Mouse (Mus musculus) liver, embryonic 13.5 days (tissue): ENCODE results near the gene Spop. TPM values are rescaled to one million over a fixed set of nuclear protein-coding genes. Genes with fewer than 3 reads are reported as not detected.

Experiments used
- ATAC-seq: fragments of 200-750 bp; cut with Nextera tagmentation; 2 replicates; pipeline ENCODE4 v1.8.0; 2017; ENCODE audit warnings: low read depth, mild to moderate bottlenecking, moderate number of reproducible peaks, moderate library complexity
- DNase-seq: peaks from one replicate; pipeline ENCODE4 v3.0.0; 2022
- H3K27ac ChIP-seq: fragments of 300-500 bp; sonication (generic); 2 replicates; pipeline ENCODE4 v1.5.1; 2015; ENCODE audit warnings: moderate library complexity, mild to moderate bottlenecking, inconsistent platforms
- H3K27me3 ChIP-seq: fragments of 300-500 bp; sonication (generic); 2 replicates; pipeline ENCODE4 v1.6.1; 2015; ENCODE audit warnings: mild to moderate bottlenecking, inconsistent platforms
- H3K36me3 ChIP-seq: fragments of 300-500 bp; sonication (generic); 2 replicates; pipeline ENCODE4 v1.6.1; 2015; ENCODE audit warnings: mild to moderate bottlenecking, inconsistent platforms
- H3K4me1 ChIP-seq: fragments of 300-500 bp; sonication (generic); replicated peaks from 2 replicates; pipeline ENCODE4 v1.6.1; 2015; ENCODE audit warnings: inconsistent platforms
- H3K4me2 ChIP-seq: fragments of 300-500 bp; sonication (generic); 2 replicates; pipeline ENCODE4 v1.6.1; 2015; ENCODE audit warnings: inconsistent platforms, mild to moderate bottlenecking, moderate library complexity
- H3K4me3 ChIP-seq: fragments of 300-500 bp; sonication (generic); replicated peaks from 2 replicates; pipeline ENCODE4 v1.5.1; 2015; ENCODE audit warnings: mild to moderate bottlenecking, inconsistent platforms
- H3K9ac ChIP-seq: fragments of 300-500 bp; sonication (generic); 2 replicates; pipeline ENCODE4 v1.6.1; 2015; ENCODE audit warnings: mild to moderate bottlenecking, inconsistent platforms
- H3K9me3 ChIP-seq: fragments of 300-500 bp; sonication (generic); replicated peaks from 2 replicates; pipeline ENCODE4 v1.6.1; 2016; ENCODE audit warnings: inconsistent platforms
- WGBS: fragments of 180-500 bp; shearing (Covaris S2); methylation state at CpG from one replicate; pipeline ENCODE4 v1.1.7; 2015; ENCODE audit not compliant: insufficient replicate concordance; 5-methylcytosine and 5-hydroxymethylcytosine counted together
- polyA plus RNA-seq: library from polyadenylated mRNA; unstranded; fragments of >200 nt; fragmentation: Nextera tagmentation; extraction: Ambion mirVana; gene quantifications from 2 replicates; pipeline ENCODE4 v1.2.1, GENCODE M21; 2015

Spop gene
- polyA plus RNA-seq, 1 experiment from 2014 or later: 81.9 TPM

DNA sequence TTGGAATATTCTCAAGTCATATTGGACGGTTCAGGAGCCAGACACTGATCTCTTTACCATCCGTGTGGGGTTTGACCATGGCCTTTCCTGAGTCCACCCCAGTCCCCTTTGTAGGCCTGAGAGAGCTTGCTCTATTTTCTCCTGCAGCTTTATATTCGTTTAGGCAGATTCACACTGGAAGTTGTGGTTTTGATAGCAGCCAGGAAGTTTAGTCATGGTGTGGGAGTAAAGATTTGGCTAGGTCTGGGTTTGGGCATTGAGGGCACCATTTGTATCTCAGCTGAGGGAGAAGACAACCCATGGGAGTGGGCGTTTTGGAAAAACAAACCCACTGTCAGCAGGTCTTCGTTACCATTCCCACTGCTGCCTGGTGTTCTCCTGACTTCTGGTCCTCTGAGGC, 34.3 kb upstream of the Spop start:
- peaks cover 25% of the 10 kb centered on the region for H3K4me1 ChIP-seq
- DNase-seq: no peak
- H3K4me3 ChIP-seq: no peak overlapping the region
- peaks cover 84% of the 10 kb centered on the region for H3K36me3 ChIP-seq
- peak overlapping the region; percentile 40; the same call in 1 of the 2 replicates for H3K27ac ChIP-seq
- H3K9ac ChIP-seq: no peak overlapping the region
- H3K4me2 ChIP-seq: no peak overlapping the region
- no peaks in the 10 kb centered on the region for H3K9me3 ChIP-seq
- no peaks in the 10 kb centered on the region for H3K27me3 ChIP-seq
- WGBS: 65% methylated on average over 5 of the region's 5 CpGs
- no peak for ATAC-seq

DNA sequence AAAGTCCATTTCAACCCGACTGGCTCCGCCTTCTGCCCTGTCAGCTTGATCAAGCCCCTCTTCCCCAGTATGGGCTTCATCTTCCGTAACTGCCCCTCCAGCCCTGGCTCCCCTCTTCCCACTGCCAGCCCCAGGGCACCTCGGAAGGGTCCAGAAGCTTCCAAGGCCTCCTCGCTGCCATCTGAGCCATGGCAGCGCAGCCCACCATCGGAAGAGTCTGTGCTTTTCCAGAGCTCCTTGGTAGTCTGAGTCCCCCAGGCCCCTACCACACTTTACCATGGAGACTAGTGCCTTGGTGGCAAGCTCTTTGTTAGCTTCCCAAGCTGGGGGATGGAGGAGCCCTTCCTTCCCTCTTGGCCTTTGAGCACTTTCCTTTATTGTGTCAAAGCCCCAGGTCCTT, 33.2 kb upstream of the Spop start:
- H3K4me1 ChIP-seq: peaks cover 30% of the 10 kb centered on the region
- 89% methylated on average over 7 of the region's 7 CpGs for WGBS
- no peak for DNase-seq
- no peak overlapping the region for H3K4me2 ChIP-seq
- no peak overlapping the region for H3K27ac ChIP-seq
- no peaks in the 10 kb centered on the region for H3K9me3 ChIP-seq
- peaks cover 72% of the 10 kb centered on the region for H3K36me3 ChIP-seq
- no peak overlapping the region for H3K9ac ChIP-seq
- no peak overlapping the region for H3K4me3 ChIP-seq
- ATAC-seq: no peak
- no peaks in the 10 kb centered on the region for H3K27me3 ChIP-seq

DNA sequence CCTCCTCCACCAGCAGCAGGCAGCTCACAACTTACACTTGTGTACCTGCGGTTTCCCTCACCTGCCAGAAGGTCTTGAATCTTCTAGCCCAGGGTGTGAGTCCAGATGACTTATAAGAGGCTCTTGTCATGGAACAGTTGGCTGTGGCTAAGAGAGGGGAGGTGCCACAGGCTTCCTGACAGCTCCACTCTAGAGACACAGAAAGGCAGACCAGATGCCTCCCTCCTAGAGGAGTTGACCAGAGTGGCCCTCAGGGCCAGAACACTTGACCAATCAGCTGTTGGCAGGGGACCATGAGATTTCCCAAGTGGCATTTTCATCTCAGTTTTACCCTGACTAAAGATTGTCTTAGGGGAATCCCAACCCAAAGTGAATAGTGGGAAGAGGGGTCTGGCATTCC, 32.7 kb upstream of the Spop start:
- Histone ChIP-seq H3K4me1 (peaks cover 34% of the 10 kb centered on the region), H3K27ac (peak overlapping the region; percentile 9; the same call in 1 of the 2 replicates), H3K9me3 (no peaks in the 10 kb centered on the region), H3K4me2 (no peak overlapping the region), H3K4me3 (no peak overlapping the region), H3K27me3 (no peaks in the 10 kb centered on the region), H3K36me3 (peaks cover 68% of the 10 kb centered on the region), H3K9ac (no peak overlapping the region)
- ATAC-seq: no peak
- 91% methylated on average over 1 of the region's 1 CpGs for WGBS
- DNase-seq: no peak

DNA sequence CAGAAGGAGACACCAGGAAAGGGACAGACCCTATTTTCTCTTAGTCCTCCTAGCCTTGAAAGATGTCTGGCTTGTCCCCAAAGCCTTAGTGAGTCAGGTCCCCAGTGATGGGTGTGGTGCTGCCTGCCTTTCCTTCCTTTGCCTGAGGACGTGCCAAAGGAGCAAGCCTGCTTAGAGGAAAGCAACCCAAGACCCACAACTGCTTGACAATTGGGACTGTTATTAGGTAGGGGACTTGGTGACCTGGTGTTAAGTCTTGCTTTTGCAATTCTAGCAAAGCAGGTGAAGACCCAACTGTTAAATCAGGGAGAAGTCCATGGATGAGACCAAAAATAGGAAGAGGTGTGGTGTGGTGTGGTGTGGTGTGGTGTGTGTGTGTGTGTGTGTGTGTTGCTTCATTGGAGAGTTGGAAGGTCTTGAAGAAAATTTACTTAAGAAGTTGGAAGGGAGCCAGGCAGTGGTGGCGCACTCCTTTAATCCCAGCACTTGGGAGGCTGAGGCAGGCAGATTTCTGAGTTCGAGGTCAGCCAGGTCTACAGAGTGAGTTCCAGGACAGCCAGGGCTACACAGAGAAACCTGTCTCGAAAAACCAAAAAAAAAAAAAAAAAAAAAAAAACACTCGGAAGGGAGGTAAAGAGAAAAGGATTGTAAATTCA, 30.4 kb upstream of the Spop start:
- H3K4me2 ChIP-seq: peak overlapping the region; percentile 77

DNA sequence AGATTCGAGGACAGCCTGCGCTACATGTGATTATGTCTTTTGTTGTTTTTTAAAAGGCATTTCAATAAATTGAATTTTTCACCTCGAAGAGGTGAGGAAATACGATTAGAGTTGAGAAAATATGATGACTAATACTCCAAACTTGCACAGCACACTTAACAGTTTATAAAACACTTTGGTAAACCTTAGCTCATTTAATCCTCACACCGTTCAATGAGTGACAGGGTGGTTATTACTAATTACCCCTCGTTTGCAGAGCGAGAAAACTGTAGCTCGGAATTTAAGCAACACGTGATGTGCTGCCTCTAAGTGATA, 29.9 kb upstream of the Spop start:
- H3K4me1 ChIP-seq: peaks cover 46% of the 10 kb centered on the region
- H3K36me3 ChIP-seq: peaks cover 67% of the 10 kb centered on the region
- H3K27me3 ChIP-seq: no peaks in the 10 kb centered on the region
- peak overlapping the region; percentile 86 for H3K9ac ChIP-seq
- WGBS: 32% methylated on average over 9 of the region's 9 CpGs
- no peaks in the 10 kb centered on the region for H3K9me3 ChIP-seq
- H3K27ac ChIP-seq: peak overlapping the region; percentile 90
- ATAC-seq: no peak
- peak overlapping the region; percentile 77 for H3K4me2 ChIP-seq
- H3K4me3 ChIP-seq: peak overlapping the region; percentile 76
- DNase-seq: no peak

More for the DNA sequence above, 30.4 kb upstream of the Spop start:
- Histone ChIP-seq H3K27ac (peak overlapping the region; percentile 90), H3K36me3 (peaks cover 67% of the 10 kb centered on the region), H3K27me3 (no peaks in the 10 kb centered on the region), H3K4me1 (peaks cover 46% of the 10 kb centered on the region), H3K4me3 (peak overlapping the region; percentile 76; the same call in 1 of the 2 replicates), H3K9ac (no peak overlapping the region), H3K9me3 (no peaks in the 10 kb centered on the region)
- 69% methylated on average over 5 of the region's 5 CpGs for WGBS
- ATAC-seq (no peak), DNase-seq (peak; percentile 15)

DNA sequence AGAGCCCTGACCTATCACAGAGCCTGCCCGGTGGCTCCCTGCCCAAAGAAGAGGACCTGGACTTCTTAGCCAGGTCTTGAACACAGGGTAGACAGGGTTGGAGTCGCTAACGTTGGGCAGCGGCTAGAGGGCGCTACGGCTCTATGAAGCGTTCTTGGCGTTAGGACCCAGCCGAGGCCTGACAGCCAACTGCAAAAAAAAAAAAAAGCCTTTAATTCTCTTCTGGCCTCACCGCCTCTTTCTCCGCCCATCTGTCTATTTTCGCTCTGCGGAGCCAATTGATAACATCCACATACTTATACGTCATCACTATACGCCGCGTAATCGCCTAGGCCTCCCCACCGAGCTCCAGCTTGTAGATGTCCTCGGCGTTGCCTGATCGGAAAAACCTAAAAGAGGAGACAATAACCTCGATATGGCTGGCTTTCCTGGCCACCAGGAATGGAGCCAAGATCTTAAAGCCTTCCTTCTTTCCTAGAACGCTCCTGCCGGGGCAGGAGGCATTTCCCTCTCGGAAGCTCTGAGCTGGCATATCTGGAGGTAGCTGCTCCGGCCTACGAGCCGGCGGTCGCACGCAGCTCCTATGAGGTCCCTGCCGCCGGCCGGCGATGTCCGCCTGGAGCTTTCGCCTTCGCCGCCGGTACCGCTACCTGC, 29.4 kb upstream of the Spop start, which contains the start of gene Slc35b1:
Slc35b1 (plus strand) TSS at position 374 of the 654 bp plus-strand sequence.
- Histone ChIP-seq H3K4me3 (peak within 1 kb of the TSS; percentile 76), H3K27ac (peak within 1 kb of the TSS; percentile 90), H3K9ac (peak within 1 kb of the TSS; percentile 86), H3K4me2 (peak within 1 kb of the TSS; percentile 77), H3K27me3 (no peaks in the 10 kb centered on the region), H3K4me1 (peaks cover 46% of the 10 kb centered on the region), H3K36me3 (peaks cover 67% of the 10 kb centered on the region), H3K9me3 (no peaks in the 10 kb centered on the region)
- WGBS: 0% methylated on average over 42 of the region's 42 CpGs
- ATAC-seq (peak; percentile 92), DNase-seq (peak; percentile 92)

DNA sequence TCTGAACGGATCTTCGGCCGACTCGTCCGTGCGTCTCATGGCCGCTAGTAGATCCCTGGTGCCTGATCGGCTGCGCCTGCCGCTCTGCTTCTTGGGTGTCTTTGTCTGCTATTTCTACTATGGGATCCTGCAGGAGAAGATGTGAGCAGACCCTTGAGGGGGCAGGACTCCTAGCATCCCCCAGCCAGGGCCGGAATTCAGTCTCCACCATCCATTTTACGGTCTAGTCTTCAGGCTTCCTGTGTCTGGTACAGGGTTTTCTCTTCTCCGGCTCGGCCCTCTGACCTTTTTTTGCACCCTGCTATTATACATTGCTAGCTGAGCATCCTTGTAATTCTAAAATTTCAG, 28.9 kb upstream of the Spop start:
- H3K4me3 ChIP-seq: peak overlapping the region; percentile 76
- peak overlapping the region; percentile 90 for H3K27ac ChIP-seq
- H3K27me3 ChIP-seq: no peaks in the 10 kb centered on the region
- peaks cover 46% of the 10 kb centered on the region for H3K4me1 ChIP-seq
- ATAC-seq (no peak), DNase-seq (no peak)
- H3K9me3 ChIP-seq: no peaks in the 10 kb centered on the region
- peaks cover 67% of the 10 kb centered on the region for H3K36me3 ChIP-seq
- H3K4me2 ChIP-seq: peak overlapping the region; percentile 77
- H3K9ac ChIP-seq: peak overlapping the region; percentile 86
- under 1% methylated on average over 14 of the region's 14 CpGs for WGBS

DNA sequence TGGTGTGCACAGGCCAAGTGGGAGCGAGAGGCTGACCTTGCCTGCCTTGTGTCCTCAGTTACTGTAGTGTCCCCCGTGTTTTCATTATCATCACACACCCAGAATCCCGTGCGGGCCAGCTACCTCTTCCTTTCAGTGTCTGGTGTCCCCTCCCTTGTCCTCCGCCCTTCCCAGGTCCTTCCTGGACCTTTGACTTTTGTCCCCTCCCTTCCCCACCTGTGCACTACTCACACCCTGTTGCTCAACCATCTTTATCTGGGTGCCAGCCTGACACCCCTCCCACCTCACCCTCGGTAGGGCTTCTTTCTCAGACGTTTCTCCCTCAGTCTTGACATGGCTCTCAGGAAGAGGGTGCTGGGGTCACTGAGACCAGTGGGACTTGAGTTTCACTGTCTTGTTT, 26.5 kb upstream of the Spop start:
- Histone ChIP-seq H3K4me2 (no peak overlapping the region), H3K9ac (no peak overlapping the region), H3K9me3 (no peaks in the 10 kb centered on the region), H3K4me1 (peaks cover 36% of the 10 kb centered on the region), H3K36me3 (peaks cover 68% of the 10 kb centered on the region), H3K27ac (no peak overlapping the region), H3K27me3 (no peaks in the 10 kb centered on the region), H3K4me3 (no peak overlapping the region)
- no peak for DNase-seq
- no peak for ATAC-seq
- 71% methylated on average over 7 of the region's 7 CpGs for WGBS

DNA sequence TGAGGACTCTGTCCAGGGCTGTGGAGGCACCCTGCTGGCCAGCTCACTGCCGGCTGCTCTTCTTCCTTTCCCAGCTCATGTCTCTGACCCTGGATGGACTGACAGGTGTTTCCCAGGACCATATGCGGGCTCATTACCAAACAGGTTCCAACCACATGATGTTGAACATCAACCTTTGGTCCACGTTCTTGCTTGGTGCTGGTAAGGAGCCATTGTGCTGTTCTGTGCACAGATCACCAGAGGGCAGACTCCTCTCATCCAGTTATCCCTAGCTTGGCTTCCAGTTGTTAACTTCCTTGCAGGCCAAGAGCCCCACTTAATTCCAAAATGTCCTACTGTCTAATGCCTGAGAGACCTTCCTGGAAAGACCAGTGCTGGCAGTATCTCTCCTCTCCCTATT, 24.9 kb upstream of the Spop start:
- H3K4me2 ChIP-seq: no peak overlapping the region
- WGBS: 68% methylated on average over 3 of the region's 3 CpGs
- H3K4me3 ChIP-seq: no peak overlapping the region
- no peaks in the 10 kb centered on the region for H3K9me3 ChIP-seq
- H3K9ac ChIP-seq: no peak overlapping the region
- peaks cover 63% of the 10 kb centered on the region for H3K36me3 ChIP-seq
- H3K27me3 ChIP-seq: no peaks in the 10 kb centered on the region
- peaks cover 23% of the 10 kb centered on the region for H3K4me1 ChIP-seq
- no peak overlapping the region for H3K27ac ChIP-seq
- ATAC-seq (no peak), DNase-seq (no peak)

DNA sequence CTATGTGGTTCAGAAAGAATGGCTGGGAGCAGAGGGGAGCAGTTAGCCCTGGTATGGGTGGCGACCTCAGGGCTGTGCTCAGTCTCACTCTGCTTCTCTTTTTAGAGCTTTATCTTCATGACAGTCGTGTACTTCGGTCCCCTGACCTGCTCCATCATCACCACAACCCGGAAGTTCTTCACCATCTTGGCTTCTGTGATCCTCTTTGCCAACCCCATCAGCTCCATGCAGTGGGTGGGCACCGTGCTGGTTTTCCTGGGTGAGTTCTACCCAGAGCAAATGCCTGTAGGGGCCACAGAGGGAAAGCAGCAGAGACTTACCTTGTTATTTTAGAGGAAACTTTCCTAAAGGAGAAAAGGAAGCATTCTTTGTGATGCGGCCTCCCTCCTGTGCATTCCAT, 23.5 kb upstream of the Spop start:
- no peak for DNase-seq

DNA sequence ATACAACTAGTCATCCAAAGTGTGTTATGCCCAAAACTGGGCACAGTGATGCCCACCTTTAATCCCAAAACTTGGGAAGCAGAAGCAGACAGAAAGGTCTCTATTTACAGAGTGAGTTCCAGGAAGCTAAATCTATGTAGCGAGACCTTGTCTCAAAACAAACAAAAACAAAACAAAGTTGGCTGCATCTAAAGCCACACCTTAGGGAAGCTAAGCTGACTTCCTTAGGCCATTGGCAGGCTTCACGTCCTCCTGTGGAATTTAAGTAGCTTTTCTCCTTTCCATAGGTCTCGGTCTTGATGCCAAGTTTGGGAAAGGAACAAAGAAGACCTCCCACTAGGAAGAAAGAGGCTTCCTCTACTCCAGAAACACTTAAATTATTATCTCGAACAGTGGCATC, 22.7 kb upstream of the Spop start:
- Histone ChIP-seq H3K4me2 (no peak overlapping the region), H3K4me3 (no peak overlapping the region), H3K36me3 (peaks cover 63% of the 10 kb centered on the region), H3K27ac (no peak overlapping the region), H3K27me3 (no peaks in the 10 kb centered on the region), H3K4me1 (peaks cover 11% of the 10 kb centered on the region), H3K9me3 (no peaks in the 10 kb centered on the region), H3K9ac (no peak overlapping the region)
- DNase-seq: no peak
- no peak for ATAC-seq
- WGBS: 76% methylated on average over 4 of the region's 4 CpGs

More for the DNA sequence above, 23.5 kb upstream of the Spop start:
- H3K27ac ChIP-seq: no peak overlapping the region
- no peak overlapping the region for H3K4me2 ChIP-seq
- no peak for ATAC-seq
- H3K4me3 ChIP-seq: no peak overlapping the region
- H3K4me1 ChIP-seq: peaks cover 19% of the 10 kb centered on the region
- whole genome bisulfite sequencing: 78% methylated on average over 6 of the region's 6 CpGs
- H3K36me3 ChIP-seq: peaks cover 63% of the 10 kb centered on the region
- H3K9me3 ChIP-seq: no peaks in the 10 kb centered on the region
- H3K27me3 ChIP-seq: no peaks in the 10 kb centered on the region
- no peak overlapping the region for H3K9ac ChIP-seq

DNA sequence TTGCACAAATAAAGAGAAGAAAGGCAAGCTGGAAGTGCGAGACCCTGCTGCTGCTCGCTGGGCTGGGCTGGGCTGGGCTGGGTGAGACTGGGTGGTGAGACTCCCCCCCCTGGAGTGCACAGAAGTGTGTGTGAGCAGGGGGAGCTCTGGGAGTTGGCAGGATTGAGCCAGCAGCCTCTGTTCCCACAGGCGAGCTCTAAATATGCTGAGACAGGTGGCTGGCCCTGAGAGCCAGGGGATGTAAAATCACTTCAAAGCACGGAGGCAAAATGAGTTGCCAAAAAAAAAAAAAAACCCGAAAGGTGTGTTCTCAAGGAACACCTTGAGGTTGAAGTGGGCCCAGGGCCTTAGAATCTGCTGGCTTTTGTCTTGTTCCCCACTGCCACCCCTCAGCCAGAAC, 22.1 kb upstream of the Spop start:
- ATAC-seq (no peak), DNase-seq (no peak)
- Histone ChIP-seq H3K27me3 (no peaks in the 10 kb centered on the region), H3K4me1 (peaks cover 6% of the 10 kb centered on the region), H3K9me3 (no peaks in the 10 kb centered on the region), H3K36me3 (peaks cover 58% of the 10 kb centered on the region), H3K4me3 (no peak overlapping the region), H3K4me2 (no peak overlapping the region), H3K27ac (no peak overlapping the region), H3K9ac (no peak overlapping the region)
- 84% methylated on average over 5 of the region's 5 CpGs for WGBS
